Comparison of ENCODE assay signal across 7 mouse cellular contexts in the genomic region with DNA sequence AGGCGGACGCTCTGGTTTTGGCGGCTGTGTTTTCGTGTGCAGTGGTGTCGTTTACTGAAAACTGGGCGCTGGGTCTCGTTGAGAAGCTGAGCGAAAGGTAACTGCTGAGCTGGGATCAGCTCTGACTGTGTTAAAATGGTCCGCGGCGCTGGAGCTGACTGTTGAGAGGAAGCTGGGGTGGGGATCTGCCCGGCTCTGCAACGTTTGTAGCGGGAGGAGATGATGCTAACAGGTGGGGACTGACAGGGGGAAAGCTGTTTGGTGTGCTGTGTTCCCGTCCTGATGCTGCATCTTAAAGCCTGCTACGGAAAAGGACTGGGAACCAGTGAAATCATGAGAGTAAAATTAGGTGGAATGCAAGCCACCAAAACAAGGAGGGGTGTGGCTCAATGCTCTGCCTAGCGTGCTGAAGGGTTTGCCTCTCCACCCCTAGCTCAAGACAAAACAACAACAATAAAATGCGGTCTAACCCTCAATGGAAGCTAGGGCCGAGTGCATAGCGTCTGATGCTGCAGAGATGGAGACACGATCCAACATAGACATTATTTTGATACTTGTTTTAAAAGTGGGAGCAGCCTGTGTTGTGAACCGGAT. TPM values are rescaled to one million over a fixed set of nuclear protein-coding genes. Genes with fewer than 3 reads are reported as not detected.
DNase-seq lines count a peak whose midpoint lies in the region; ATAC-seq and TF ChIP-seq lines count a peak whose summit lies in the region.

No protein-coding gene starts in this region.

- whole genome bisulfite sequencing in limb, embryonic 11.5 days = 2% methylated on average over 22 of the region's 22 CpGs
- 1% methylated on average over 22 of the region's 22 CpGs for WGBS in olfactory bulb, adult 2 months

- H3K4me1 ChIP-seq in embryonic fibroblast, embryonic 13.5 days (ENCODE audit: control insufficient read depth, insufficient read depth, low read length) = no peaks in the 10 kb centered on the region
- peaks cover 7% of the 10 kb centered on the region; the same call in 1 of the 2 replicates for H3K4me1 ChIP-seq in limb, embryonic 11.5 days (ENCODE audit: control insufficient read depth, insufficient read depth, low read length)
- 0 out of 2 replicates have a peak, but pooled peaks cover 6% of the 10 kb centered on the region for H3K4me1 ChIP-seq in olfactory bulb, adult 2 months (ENCODE audit: control insufficient read depth, insufficient read depth, low read length)

- peak overlapping the region; percentile 77 for H3K9ac ChIP-seq in limb, embryonic 11.5 days (ENCODE audit: low read length)

- H3K9me3 ChIP-seq in limb, embryonic 11.5 days (ENCODE audit: control insufficient read depth, low read length) = no peaks in the 10 kb centered on the region

- no peaks in the 10 kb centered on the region for H3K27me3 ChIP-seq in limb, embryonic 11.5 days (ENCODE audit: control insufficient read depth, insufficient read depth, low read length)

- peak; percentile 6 for DNase-seq in retina, postnatal 7 days (ENCODE audit: low read depth, low spot score)
- DNase-seq in retina, embryonic 14.5 days (ENCODE audit: low spot score) = no peak
- no peak for DNase-seq in limb, embryonic 11.5 days (ENCODE audit: low spot score)
- no peak for DNase-seq in spleen, postnatal 14 days (ENCODE audit: low spot score in 2 of 2)
- no peak for DNase-seq in adrenal gland, postnatal 14 days

- ATAC-seq in limb, embryonic 11.5 days (ENCODE audit: insufficient number of reproducible peaks, low FRiP score, low TSS enrichment, low read depth) = peak; percentile 14

- no peak for TF ChIP-seq POLR2A in embryonic fibroblast, embryonic 13.5 days (IDR thresholded peaks at IDR 0.05; ENCODE audit: low read depth, low read length)
- TF ChIP-seq POLR2A in olfactory bulb, adult 2 months (IDR thresholded peaks at IDR 0.05; ENCODE audit: insufficient read depth, low read depth, low read length) = no peak

- peak overlapping the region; percentile 63 for H3K4me2 ChIP-seq in limb, embryonic 11.5 days (ENCODE audit: low read depth, severe bottlenecking)

- H3K36me3 ChIP-seq in limb, embryonic 11.5 days (ENCODE audit: control insufficient read depth, insufficient read depth, low read length) = no peaks in the 10 kb centered on the region

- TF ChIP-seq CTCF in embryonic fibroblast, embryonic 13.5 days (IDR thresholded peaks at IDR 0.05; ENCODE audit: borderline replicate concordance, insufficient read depth, low read length) = no peak
- no peak for TF ChIP-seq CTCF in olfactory bulb, adult 2 months (IDR thresholded peaks at IDR 0.05; ENCODE audit: insufficient read depth, low read depth, low read length)

- no peak overlapping the region for H3K27ac ChIP-seq in embryonic fibroblast, embryonic 13.5 days (ENCODE audit: insufficient read depth, low read length)
- no peak overlapping the region; the same call in 1 of the 2 replicates for H3K27ac ChIP-seq in limb, embryonic 11.5 days (replicated peaks; ENCODE audit: low read depth, low read length)
- no peak overlapping the region for H3K27ac ChIP-seq in olfactory bulb, adult 2 months (ENCODE audit: insufficient read depth, low read depth, low read length)

- H3K4me3 ChIP-seq in embryonic fibroblast, embryonic 13.5 days (ENCODE audit: insufficient read depth, low read length) = peak overlapping the region; percentile 81
- H3K4me3 ChIP-seq in limb, embryonic 11.5 days (ENCODE audit: low read depth, low read length) = peak overlapping the region; percentile 69
- H3K4me3 ChIP-seq in olfactory bulb, adult 2 months (ENCODE audit: insufficient read depth, low read depth, low read length) = peak overlapping the region; percentile 57

RNA-seq across cellular contexts. Expression of a gene that starts 0.4 kb away (rescaled TPM):
- polyA plus RNA-seq in embryonic fibroblast, embryonic 13.5 days (2011; ENCODE audit: insufficient read length, low read depth, missing spikeins) = 13.5 and 16.6 TPM in 2 replicates
- polyA plus RNA-seq in limb, embryonic 11.5 days (2014; fragmentation: Nextera tagmentation; extraction: Ambion mirVana) = 32.5 and 35.0 TPM in 2 replicates
- polyA plus RNA-seq in olfactory bulb, adult 2 months (2012; ENCODE audit: insufficient read depth, insufficient read length, low replicate concordance, missing spikeins) = not detected in 2 replicates
- 12.6 and 12.7 TPM in 2 replicates for total RNA-seq in adrenal gland, postnatal 14 days (2021)
